Mouse (Mus musculus): ENCODE measurements at regions not wholly inside any gene's neighbourhood (a gene's known extent, or its start where the extent isn't known, plus 50 kb on each side); places are given as distances from the start of the nearest gene placed in this dataset.

- 62% methylated on average over 6 of the region's 6 CpGs for WGBS
- no peak for DNase-seq (ENCODE audit: extremely low read depth, low read depth, low spot score)
- H3K79me2 ChIP-seq (ENCODE audit: control insufficient read depth, insufficient read depth, low read length) = no peaks in the 10 kb centered on the region
- H3K4me1 ChIP-seq (ENCODE audit: control insufficient read depth, insufficient read depth, low read length) = no peaks in the 10 kb centered on the region
- no peak for TF ChIP-seq POLR2A (IDR thresholded peaks at IDR 0.05; ENCODE audit: extremely low read depth, insufficient read depth, low read length)
- TF ChIP-seq CTCF (IDR thresholded peaks at IDR 0.05; ENCODE audit: low read depth, low read length) = no peak
- H3K27ac ChIP-seq (replicated peaks; ENCODE audit: insufficient read depth, low read depth, low read length) = no peak overlapping the region
- H3K9ac ChIP-seq (ENCODE audit: low read depth, low read length) = no peak overlapping the region
- no peak overlapping the region for H3K4me3 ChIP-seq (ENCODE audit: insufficient read depth, low read depth, low read length)
- no peaks in the 10 kb centered on the region for H3K27me3 ChIP-seq (ENCODE audit: control insufficient read depth, insufficient read depth, low read length)
- no peaks in the 10 kb centered on the region for H3K36me3 ChIP-seq (ENCODE audit: control insufficient read depth, insufficient read depth, low read length)
Observed at GRCm38 (mm10) chr14:104264919-104265764, 202.7 kb downstream of the Pou4f1 start.

DNA sequence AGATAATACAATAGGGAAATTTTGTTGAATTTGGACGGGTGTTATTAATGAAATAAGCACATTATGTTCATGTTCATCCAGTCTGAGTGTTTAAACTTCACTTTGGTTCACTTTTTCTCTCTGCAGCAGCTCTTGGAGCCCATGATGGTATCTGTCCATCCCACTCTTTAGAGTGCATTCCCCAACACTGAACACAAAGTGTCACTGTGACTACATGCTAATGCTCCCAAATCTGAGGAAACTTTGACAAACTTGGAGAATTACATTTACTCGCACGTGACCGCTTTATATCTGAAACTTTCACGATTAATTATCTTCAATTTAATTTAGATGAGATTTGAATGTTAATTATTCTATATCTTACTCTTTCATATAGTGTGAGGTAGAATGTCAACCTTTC is 250.8 kb downstream of the Pou4f1 start:
- no peaks in the 10 kb centered on the region for H3K36me3 ChIP-seq (ENCODE audit: control insufficient read depth, insufficient read depth, low read length)
- 73% methylated on average over 5 of the region's 5 CpGs for WGBS
- H3K4me3 ChIP-seq (ENCODE audit: insufficient read depth, low read depth, low read length) = no peak overlapping the region
- no peak for DNase-seq (ENCODE audit: extremely low read depth, low read depth, low spot score)
- H3K9ac ChIP-seq (ENCODE audit: low read depth, low read length) = no peak overlapping the region
- no peak overlapping the region for H3K27ac ChIP-seq (replicated peaks; ENCODE audit: insufficient read depth, low read depth, low read length)
- H3K4me1 ChIP-seq (ENCODE audit: control insufficient read depth, insufficient read depth, low read length) = no peaks in the 10 kb centered on the region
- no peaks in the 10 kb centered on the region for H3K79me2 ChIP-seq (ENCODE audit: control insufficient read depth, insufficient read depth, low read length)
- no peak for TF ChIP-seq CTCF (IDR thresholded peaks at IDR 0.05; ENCODE audit: low read depth, low read length)
- TF ChIP-seq POLR2A (IDR thresholded peaks at IDR 0.05; ENCODE audit: extremely low read depth, insufficient read depth, low read length) = no peak
- no peaks in the 10 kb centered on the region for H3K27me3 ChIP-seq (ENCODE audit: control insufficient read depth, insufficient read depth, low read length)

GRCm38 (mm10) chr14:104210719-104211118 is 257.1 kb downstream of the Pou4f1 start:
- Histone ChIP-seq H3K79me2 (ENCODE audit: control insufficient read depth, insufficient read depth, low read length) (no peaks in the 10 kb centered on the region), H3K4me3 (ENCODE audit: insufficient read depth, low read depth, low read length) (no peak overlapping the region), H3K36me3 (ENCODE audit: control insufficient read depth, insufficient read depth, low read length) (no peaks in the 10 kb centered on the region), H3K4me1 (ENCODE audit: control insufficient read depth, insufficient read depth, low read length) (no peaks in the 10 kb centered on the region), H3K9ac (ENCODE audit: low read depth, low read length) (no peak overlapping the region), H3K27ac (replicated peaks; ENCODE audit: insufficient read depth, low read depth, low read length) (no peak overlapping the region), H3K27me3 (ENCODE audit: control insufficient read depth, insufficient read depth, low read length) (no peaks in the 10 kb centered on the region)
- 70% methylated on average over 3 of the region's 3 CpGs for WGBS
- no peak for DNase-seq (ENCODE audit: extremely low read depth, low read depth, low spot score)
- TF ChIP-seq POLR2A (IDR thresholded peaks at IDR 0.05; ENCODE audit: extremely low read depth, insufficient read depth, low read length) (no peak), CTCF (IDR thresholded peaks at IDR 0.05; ENCODE audit: low read depth, low read length) (no peak)

GRCm38 (mm10) chr14:104208855-104209254 is 258.9 kb downstream of the Pou4f1 start:
- Histone ChIP-seq H3K4me1 (ENCODE audit: control insufficient read depth, insufficient read depth, low read length) (no peaks in the 10 kb centered on the region), H3K27ac (replicated peaks; ENCODE audit: insufficient read depth, low read depth, low read length) (no peak overlapping the region), H3K9ac (ENCODE audit: low read depth, low read length) (no peak overlapping the region), H3K4me3 (ENCODE audit: insufficient read depth, low read depth, low read length) (no peak overlapping the region), H3K36me3 (ENCODE audit: control insufficient read depth, insufficient read depth, low read length) (no peaks in the 10 kb centered on the region), H3K79me2 (ENCODE audit: control insufficient read depth, insufficient read depth, low read length) (no peaks in the 10 kb centered on the region), H3K27me3 (ENCODE audit: control insufficient read depth, insufficient read depth, low read length) (no peaks in the 10 kb centered on the region)
- DNase-seq (ENCODE audit: extremely low read depth, low read depth, low spot score) = no peak
- whole genome bisulfite sequencing = 73% methylated on average over 4 of the region's 4 CpGs
- TF ChIP-seq POLR2A (IDR thresholded peaks at IDR 0.05; ENCODE audit: extremely low read depth, insufficient read depth, low read length) (no peak), CTCF (IDR thresholded peaks at IDR 0.05; ENCODE audit: low read depth, low read length) (no peak)

DNA sequence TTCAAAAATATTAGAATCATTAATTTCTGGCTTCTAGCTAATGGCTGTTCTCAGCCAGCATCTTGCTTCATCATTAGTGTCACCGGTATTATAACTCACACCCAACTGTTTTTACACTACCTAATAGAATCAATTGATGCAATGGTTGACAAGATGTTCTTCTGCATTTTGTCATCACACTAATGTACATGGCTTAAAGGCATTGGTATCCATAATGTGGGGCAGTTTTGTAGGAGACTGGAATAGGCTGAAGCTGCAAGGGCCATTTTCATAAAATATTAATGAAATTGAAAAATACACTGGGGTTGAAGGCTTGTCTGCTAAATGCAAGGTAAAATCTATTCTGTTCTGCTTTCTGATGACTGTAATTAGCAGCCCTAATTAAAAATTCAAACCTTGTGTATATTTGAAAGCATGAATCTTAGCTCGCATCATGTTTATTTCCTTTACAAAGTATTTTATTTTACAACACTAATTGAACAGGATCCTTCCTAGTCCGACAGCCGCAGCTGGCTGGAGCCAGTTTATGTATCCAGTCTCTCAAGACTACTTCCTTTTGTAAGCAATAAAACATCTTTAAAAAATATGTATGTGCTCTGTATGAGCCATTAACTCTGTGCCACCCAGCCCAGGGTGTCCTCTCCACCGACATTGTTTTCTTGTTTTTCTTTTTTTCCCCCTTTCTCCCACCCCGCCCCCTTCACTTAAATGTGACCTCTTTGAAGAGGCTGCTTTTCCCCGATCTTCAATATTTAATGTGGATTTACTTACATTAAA is 259.6 kb downstream of the Pou4f1 start:
- TF ChIP-seq POLR2A (IDR thresholded peaks at IDR 0.05; ENCODE audit: extremely low read depth, insufficient read depth, low read length) = no peak
- TF ChIP-seq CTCF (IDR thresholded peaks at IDR 0.05; ENCODE audit: low read depth, low read length) = no peak
- H3K9ac ChIP-seq (ENCODE audit: low read depth, low read length) = no peak overlapping the region
- H3K27ac ChIP-seq (replicated peaks; ENCODE audit: insufficient read depth, low read depth, low read length) = no peak overlapping the region
- no peaks in the 10 kb centered on the region for H3K4me1 ChIP-seq (ENCODE audit: control insufficient read depth, insufficient read depth, low read length)
- H3K4me3 ChIP-seq (ENCODE audit: insufficient read depth, low read depth, low read length) = no peak overlapping the region
- 76% methylated on average over 7 of the region's 7 CpGs for WGBS
- H3K79me2 ChIP-seq (ENCODE audit: control insufficient read depth, insufficient read depth, low read length) = no peaks in the 10 kb centered on the region
- no peak for DNase-seq (ENCODE audit: extremely low read depth, low read depth, low spot score)
- no peaks in the 10 kb centered on the region for H3K27me3 ChIP-seq (ENCODE audit: control insufficient read depth, insufficient read depth, low read length)
- H3K36me3 ChIP-seq (ENCODE audit: control insufficient read depth, insufficient read depth, low read length) = no peaks in the 10 kb centered on the region

Data from liver, adult 2 months (tissue).